Mouse (Mus musculus) cerebellum, adult 2 months (tissue): Measurements from ENCODE around the gene Gm20422.

Source experiments
- CTCF ChIP-seq: fragments of 200-500 bp; IDR thresholded peaks from 2 replicates; pipeline ENCODE4 v1.5.1; 2011; ENCODE audit warnings: low read depth, mild to moderate bottlenecking, control low read depth, low read length, moderate library complexity, borderline replicate concordance; ENCODE audit not compliant: insufficient read depth
- POLR2A ChIP-seq: fragments of 200-500 bp; IDR thresholded peaks from 2 replicates; pipeline ENCODE4 v1.6.1; 2011; ENCODE audit warnings: low read length, control low read depth, borderline replicate concordance; ENCODE audit not compliant: insufficient read depth

DNA sequence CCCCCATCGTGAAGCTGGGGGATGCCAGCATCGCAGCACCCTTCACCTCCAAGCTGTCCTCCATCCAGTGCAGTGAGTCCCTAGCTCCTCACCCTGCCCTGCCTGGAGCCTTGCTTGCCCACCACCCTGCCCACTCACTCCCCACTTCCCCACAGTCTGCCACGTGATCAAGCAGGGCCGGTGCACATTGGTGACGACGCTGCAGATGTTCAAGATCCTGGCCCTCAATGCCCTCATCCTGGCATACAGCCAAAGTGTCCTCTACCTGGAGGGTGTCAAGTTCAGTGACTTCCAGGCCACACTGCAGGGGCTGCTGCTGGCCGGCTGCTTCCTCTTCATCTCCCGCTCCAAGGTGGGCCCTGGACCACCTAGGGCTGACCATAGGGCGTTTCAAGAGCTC, 30.8 kb upstream of the Gm20422 start:
- TF ChIP-seq CTCF (no peak), POLR2A (no peak)
